Mouse (Mus musculus) lung, adult 2 months (tissue): ENCODE measurements around the gene Olfr559. TPM values are rescaled to one million over a fixed set of nuclear protein-coding genes. Genes with fewer than 3 reads are reported as not detected.

ENCODE experiments used
- DNase-seq: peaks from one replicate; pipeline ENCODE4 v3.0.0; 2022
- H3K4me1 ChIP-seq: fragments of 200-500 bp; 2 replicates; pipeline ENCODE4 v1.6.1; 2011; ENCODE audit warnings: low read length; ENCODE audit not compliant: control insufficient read depth, insufficient read depth
- H3K4me3 ChIP-seq: fragments of 200-500 bp; replicated peaks from 2 replicates; pipeline ENCODE3; 2011; ENCODE audit warnings: low read depth, mild to moderate bottlenecking, control low read depth, low read length; ENCODE audit errors: extremely low read depth
- CTCF ChIP-seq: fragments of 200-500 bp; IDR thresholded peaks from 2 replicates; pipeline ENCODE4 v1.5.1; 2011; ENCODE audit warnings: mild to moderate bottlenecking, low read length, control low read depth; ENCODE audit not compliant: insufficient read depth
- POLR2A ChIP-seq: fragments of 200-500 bp; IDR thresholded peaks from 2 replicates; pipeline ENCODE4 v1.6.1; 2011; ENCODE audit warnings: low read depth, mild to moderate bottlenecking, control low read depth, low read length, borderline replicate concordance; ENCODE audit errors: extremely low read depth
- WGBS: fragments of 180-500 bp; shearing (Covaris S2); methylation state at CpG from one replicate; pipeline ENCODE4 v1.1.7; 2018; 5-methylcytosine and 5-hydroxymethylcytosine counted together
- polyA plus RNA-seq: library from polyadenylated mRNA; depleted of rRNA; stranded (reverse); fragments of >200 nt; gene quantifications from 2 replicates; pipeline ENCODE4 v1.2.3, GENCODE M21; 2012; rRNA removed

The Olfr559 gene
- polyA plus RNA-seq, 1 experiment = not detected

DNA sequence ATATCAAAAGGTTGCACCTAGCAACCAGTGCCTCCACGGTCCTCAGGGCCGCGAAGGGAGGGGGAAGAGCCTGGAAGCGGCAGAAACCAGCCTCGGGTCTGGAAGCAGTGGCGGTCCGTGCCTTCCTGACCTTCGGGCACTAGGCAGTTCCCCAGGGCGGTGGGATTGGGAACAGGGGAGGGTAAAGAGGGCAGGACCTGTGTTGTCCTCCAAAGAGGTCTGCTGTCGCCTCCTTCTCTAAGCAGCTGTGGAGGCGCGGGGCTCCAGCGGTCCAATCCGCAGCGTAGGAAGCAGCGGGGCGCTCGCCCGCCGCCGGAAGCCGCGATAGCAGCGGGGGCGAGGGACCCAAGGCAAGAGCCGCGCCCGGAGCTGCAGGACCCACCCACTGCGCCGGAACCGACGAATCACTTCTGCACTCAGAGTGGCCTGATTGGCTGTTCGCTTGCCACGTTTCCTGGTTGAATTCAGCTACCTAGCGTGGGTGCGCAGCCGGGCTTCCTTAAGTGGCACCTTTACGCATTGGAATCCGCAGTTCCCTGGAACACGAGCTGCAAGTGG, 40.3 kb downstream of the Olfr559 start, which contains the start of gene Trim68:
Gene Trim68, minus strand, starts transcription at position 384 of the 558 bp plus-strand sequence.
- peak; percentile 85 for DNase-seq
- peaks cover 4% of the 10 kb centered on the region; the same call in 1 of the 2 replicates for H3K4me1 ChIP-seq
- peak within 1 kb of the TSS; percentile 89 for H3K4me3 ChIP-seq
- WGBS = under 1% methylated on average over 40 of the region's 40 CpGs
- TF ChIP-seq CTCF (no peak), POLR2A (peak; percentile 58; the same call in 1 of the 2 replicates)

DNA sequence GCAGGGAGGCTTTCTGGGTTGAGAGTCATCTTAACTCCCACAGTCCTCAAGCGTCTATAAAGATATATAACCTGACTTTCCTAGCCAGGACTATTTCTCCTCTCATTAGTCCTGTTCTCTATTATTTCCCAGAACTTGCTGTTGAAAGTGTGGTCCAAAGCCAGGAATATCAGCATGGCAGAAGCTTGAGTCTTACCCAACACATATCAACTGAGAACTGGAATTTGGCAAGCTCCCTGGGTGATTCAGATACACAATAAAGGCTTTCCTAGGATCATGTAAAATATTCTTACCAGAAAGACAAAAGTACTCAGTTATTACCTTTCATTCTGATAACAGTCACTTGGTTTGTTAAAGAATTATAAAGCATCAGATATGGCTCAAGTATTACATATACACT, 45.4 kb downstream of the Olfr559 start:
- no peaks in the 10 kb centered on the region for H3K4me1 ChIP-seq
- H3K4me3 ChIP-seq = no peak overlapping the region
- WGBS = 78% methylated on average over 1 of the region's 1 CpGs
- TF ChIP-seq CTCF (no peak), POLR2A (no peak)
- no peak for DNase-seq

DNA sequence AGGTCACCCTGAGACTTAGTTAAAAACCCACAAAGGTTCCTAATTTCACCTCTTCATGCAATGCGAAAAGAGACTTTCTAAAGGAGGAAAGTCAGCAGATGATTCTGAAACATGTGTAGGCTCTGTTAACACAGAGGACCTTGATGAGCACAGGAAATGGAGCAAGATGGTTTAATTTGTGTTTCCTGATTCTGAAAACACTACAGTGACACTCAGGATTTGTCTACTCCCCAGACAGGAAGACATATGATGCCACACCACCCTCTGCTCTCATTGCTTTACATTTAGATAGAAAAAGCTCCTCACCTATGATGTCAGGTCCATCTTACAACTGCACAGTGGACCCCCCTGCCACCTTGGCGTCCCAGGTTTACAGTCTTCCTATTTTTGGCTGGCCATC, 51.1 kb downstream of the Olfr559 start:
- Histone ChIP-seq H3K4me3 (no peak overlapping the region), H3K4me1 (no peaks in the 10 kb centered on the region)
- WGBS = 73% methylated on average over 2 of the region's 2 CpGs
- no peak for DNase-seq
- TF ChIP-seq CTCF = no peak
- TF ChIP-seq POLR2A = no peak

Other genes starting within 250 kb of the Olfr559 start
- not detected in 2 replicates for gene Olfr543, start 245.8 kb downstream of the Olfr559 start, polyA plus RNA-seq
- not detected in 2 replicates for gene Olfr544, start 239.2 kb downstream of the Olfr559 start, polyA plus RNA-seq
- gene Olfr545, start 227.9 kb downstream of the Olfr559 start, polyA plus RNA-seq = not detected in 2 replicates
- not detected in 2 replicates for gene Olfr547, start 192.7 kb downstream of the Olfr559 start, polyA plus RNA-seq
- not detected in 2 replicates for gene Olfr548-ps1, start 186.6 kb downstream of the Olfr559 start, polyA plus RNA-seq
- not detected in 2 replicates for gene Olfr549, start 177.6 kb downstream of the Olfr559 start, polyA plus RNA-seq
- 6.1 and 9.7 TPM in 2 replicates for gene Trim21, start 162.0 kb downstream of the Olfr559 start, polyA plus RNA-seq
- gene Olfr550, start 156.0 kb downstream of the Olfr559 start, polyA plus RNA-seq = 8.4 and 9.4 TPM in 2 replicates
- not detected in 2 replicates for gene Olfr551, start 135.6 kb downstream of the Olfr559 start, polyA plus RNA-seq
- gene Olfr552, start 129.7 kb downstream of the Olfr559 start, polyA plus RNA-seq = 0.13 and 0.16 TPM in 2 replicates
- gene Olfr553, start 109.3 kb downstream of the Olfr559 start, polyA plus RNA-seq = not detected in 2 replicates
- not detected in 2 replicates for gene Olfr554, start 89.1 kb downstream of the Olfr559 start, polyA plus RNA-seq
- not detected in 2 replicates for gene Olfr555, start 68.7 kb downstream of the Olfr559 start, polyA plus RNA-seq
- 0.12 and 0.19 TPM in 2 replicates for gene Olfr556, start 62.6 kb downstream of the Olfr559 start, polyA plus RNA-seq
- gene Trim68, start 40.2 kb downstream of the Olfr559 start, polyA plus RNA-seq = 16.7 and 23.7 TPM in 2 replicates
- 0.26 TPM in 1 of 2 replicates, not detected in the other for gene Olfr557, start 31.6 kb downstream of the Olfr559 start, polyA plus RNA-seq
- gene Olfr558, start 25.3 kb downstream of the Olfr559 start, polyA plus RNA-seq = 0.17 and 0.37 TPM in 2 replicates
- gene Olfr33, start 8.4 kb downstream of the Olfr559 start, polyA plus RNA-seq = not detected in 2 replicates
- not detected in 2 replicates for gene Olfr560, start 31.9 kb upstream of the Olfr559 start, polyA plus RNA-seq
- 0.53 and 1.7 TPM in 2 replicates for gene Olfr78, start 32.0 kb upstream of the Olfr559 start, polyA plus RNA-seq
- gene Olfr561, start 43.7 kb upstream of the Olfr559 start, polyA plus RNA-seq = 0.10 TPM in 1 of 2 replicates, not detected in the other
- gene Olfr564, start 76.0 kb upstream of the Olfr559 start, polyA plus RNA-seq = not detected in 2 replicates
- not detected in 2 replicates for gene Olfr566, start 131.3 kb upstream of the Olfr559 start, polyA plus RNA-seq
- gene Olfr568, start 149.6 kb upstream of the Olfr559 start, polyA plus RNA-seq = not detected in 2 replicates
- gene Olfr569, start 163.4 kb upstream of the Olfr559 start, polyA plus RNA-seq = not detected in 2 replicates
- gene Olfr570, start 167.1 kb upstream of the Olfr559 start, polyA plus RNA-seq = not detected in 2 replicates
- not detected in 2 replicates for gene Olfr571, start 190.0 kb upstream of the Olfr559 start, polyA plus RNA-seq
- gene Olfr572, start 196.9 kb upstream of the Olfr559 start, polyA plus RNA-seq = not detected in 2 replicates
- not detected in 2 replicates for gene Olfr573-ps1, start 215.1 kb upstream of the Olfr559 start, polyA plus RNA-seq
- gene Olfr574, start 221.0 kb upstream of the Olfr559 start, polyA plus RNA-seq = not detected in 2 replicates
- not detected in 2 replicates for gene Olfr575, start 231.3 kb upstream of the Olfr559 start, polyA plus RNA-seq
- gene Olfr576, start 235.2 kb upstream of the Olfr559 start, polyA plus RNA-seq = not detected in 2 replicates
- not detected in 2 replicates for gene Olfr577, start 248.5 kb upstream of the Olfr559 start, polyA plus RNA-seq